Mouse (Mus musculus) lung, adult 2 months (tissue): ENCODE data around the gene Naa40.

Experiments used
- CTCF ChIP-seq: fragments of 200-500 bp; IDR thresholded peaks from 2 replicates; pipeline ENCODE4 v1.5.1; 2011; ENCODE audit warnings: mild to moderate bottlenecking, low read length, control low read depth; ENCODE audit not compliant: insufficient read depth
- POLR2A ChIP-seq: fragments of 200-500 bp; IDR thresholded peaks from 2 replicates; pipeline ENCODE4 v1.6.1; 2011; ENCODE audit warnings: low read depth, mild to moderate bottlenecking, control low read depth, low read length, borderline replicate concordance; ENCODE audit errors: extremely low read depth

DNA sequence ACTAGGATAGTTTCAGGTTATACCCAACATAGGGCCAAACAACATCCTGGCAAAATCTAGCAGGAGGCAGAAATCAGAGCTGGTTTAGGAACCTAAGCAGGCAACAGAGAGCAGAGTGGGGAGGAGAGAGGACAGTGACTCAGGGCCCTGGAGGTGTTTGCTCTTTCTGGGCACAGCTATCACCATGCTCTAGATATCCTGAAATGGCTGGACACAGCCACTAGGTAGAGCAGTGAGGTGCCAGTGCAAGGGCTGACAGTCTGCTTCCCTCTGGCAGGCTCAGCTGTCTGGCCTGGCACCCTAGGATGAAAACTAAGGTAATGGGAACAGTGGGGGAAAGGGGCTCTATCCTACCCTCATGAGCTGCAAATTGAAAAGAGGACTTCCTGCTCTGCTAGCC lies 17.5 kb downstream of the Naa40 start:
- TF ChIP-seq CTCF (no peak), POLR2A (no peak)
